Mouse (Mus musculus): Measurements from ENCODE around the gene Clybl. TPM values are rescaled to one million over a fixed set of nuclear protein-coding genes. Genes with fewer than 3 reads are reported as not detected.

The Clybl gene
- total RNA-seq (2017), result 15.2 and 17.2 TPM in 2 replicates

- ATAC-seq (replicated peaks; ENCODE audit: low read depth, poor library complexity, severe bottlenecking), result peak; percentile 92
Measured at GRCm38 (mm10) chr14:122181078-122181814, at the start of gene Clybl. Gene Clybl, plus strand, starts transcription at chr14:122181704.

DNA sequence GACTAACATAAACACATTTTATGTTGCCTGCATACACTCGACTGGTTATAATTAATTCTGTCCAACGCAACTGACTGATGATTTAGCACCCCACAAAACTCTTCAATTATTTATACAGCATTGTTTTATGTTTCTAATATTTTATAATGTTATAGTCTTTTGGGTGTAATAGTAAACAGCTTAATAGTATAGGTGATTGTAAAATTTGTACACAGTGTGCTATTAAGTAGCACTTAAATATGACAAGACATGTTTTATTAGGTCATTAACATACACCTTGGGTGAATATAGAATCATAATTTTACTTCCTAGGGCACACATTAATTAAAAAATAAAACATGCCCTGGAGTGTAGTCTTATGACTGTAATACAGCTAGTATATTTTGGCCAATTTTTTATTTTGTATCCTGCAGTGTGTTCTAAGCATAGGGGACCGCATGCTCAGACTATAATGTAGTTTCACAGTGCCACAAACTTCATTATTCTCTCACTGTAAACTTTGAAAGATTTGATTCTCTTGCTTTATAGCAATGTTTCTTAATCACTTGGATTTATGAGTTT lies 45.1 kb upstream of the Clybl start:
- no peak for ATAC-seq (replicated peaks; ENCODE audit: low read depth, poor library complexity, severe bottlenecking)

- ATAC-seq (replicated peaks; ENCODE audit: low read depth, poor library complexity, severe bottlenecking), result no peak
Measured at GRCm38 (mm10) chr14:122137234-122137633, 44.3 kb upstream of the Clybl start.

DNA sequence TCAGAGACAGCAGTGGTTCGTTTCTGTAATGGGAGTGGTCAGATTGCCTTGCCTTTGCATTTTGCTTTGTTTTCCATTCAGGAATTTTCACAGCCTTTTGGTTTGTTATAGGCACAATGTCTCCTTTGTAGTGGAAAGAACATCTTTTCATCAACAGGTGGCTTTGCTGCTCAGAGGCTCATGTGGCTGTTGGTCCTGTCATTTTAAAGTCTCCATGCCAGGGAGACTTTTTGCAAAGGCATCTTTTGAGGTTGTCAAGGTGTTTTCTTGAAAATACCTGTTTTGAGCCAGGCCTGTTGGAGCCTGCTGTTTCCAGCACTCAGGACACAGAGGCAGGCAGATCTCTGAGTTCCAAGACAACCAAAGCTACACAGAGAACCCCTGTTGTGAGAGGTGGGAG lies 41.4 kb upstream of the Clybl start:
- ATAC-seq (replicated peaks; ENCODE audit: low read depth, poor library complexity, severe bottlenecking), result no peak

GRCm38 (mm10) chr14:122143585-122144269 lies 37.8 kb upstream of the Clybl start:
- ATAC-seq (replicated peaks; ENCODE audit: low read depth, poor library complexity, severe bottlenecking), result no peak

DNA sequence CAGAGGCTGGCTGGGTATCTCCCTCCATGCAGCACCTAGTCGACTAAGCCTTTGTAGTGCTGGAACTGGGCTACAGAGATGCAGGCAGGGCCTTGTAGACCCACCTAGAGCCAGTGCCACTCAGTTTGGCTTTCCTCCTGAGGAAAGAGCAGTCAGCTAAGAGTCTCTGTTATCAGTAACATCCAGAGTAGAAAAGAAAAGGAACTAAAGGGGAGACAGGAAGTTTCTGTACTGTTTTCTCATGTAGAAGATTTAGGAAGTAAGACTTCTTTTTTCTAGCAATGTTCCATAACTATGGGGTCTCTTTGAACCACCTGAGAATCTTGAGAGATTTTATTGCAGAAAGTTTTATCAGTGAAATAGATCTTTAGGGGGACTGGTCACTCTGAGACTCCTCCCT lies 36.1 kb upstream of the Clybl start:
- peak; percentile 91 for ATAC-seq (replicated peaks; ENCODE audit: low read depth, poor library complexity, severe bottlenecking)

- no peak for ATAC-seq (replicated peaks; ENCODE audit: low read depth, poor library complexity, severe bottlenecking)
Measured at GRCm38 (mm10) chr14:122150616-122151015, 30.9 kb upstream of the Clybl start.

GRCm38 (mm10) chr14:122157738-122158137 lies 23.8 kb upstream of the Clybl start:
- no peak for ATAC-seq (replicated peaks; ENCODE audit: low read depth, poor library complexity, severe bottlenecking)

GRCm38 (mm10) chr14:122160916-122161315 lies 20.6 kb upstream of the Clybl start:
- no peak for ATAC-seq (replicated peaks; ENCODE audit: low read depth, poor library complexity, severe bottlenecking)

DNA sequence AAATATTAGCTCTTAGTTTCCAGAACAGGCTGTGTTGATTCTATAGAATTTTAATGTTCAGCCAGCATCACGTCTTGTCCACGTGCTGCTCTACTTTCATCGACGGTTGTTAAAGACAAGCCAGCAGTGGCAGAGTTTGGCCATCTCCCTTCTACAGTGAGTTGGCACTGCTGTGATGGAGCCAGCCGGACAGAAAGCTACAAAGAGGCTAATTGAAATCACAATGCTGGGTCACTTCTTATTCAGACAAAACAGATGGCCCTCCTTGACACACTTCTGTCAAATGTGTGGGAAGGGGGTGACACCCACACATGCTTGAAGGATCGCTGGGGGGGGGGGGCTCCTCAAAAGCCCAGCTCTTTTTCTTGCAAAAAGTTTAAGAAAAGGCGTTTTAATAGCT lies 12.6 kb upstream of the Clybl start:
- no peak for ATAC-seq (replicated peaks; ENCODE audit: low read depth, poor library complexity, severe bottlenecking)

DNA sequence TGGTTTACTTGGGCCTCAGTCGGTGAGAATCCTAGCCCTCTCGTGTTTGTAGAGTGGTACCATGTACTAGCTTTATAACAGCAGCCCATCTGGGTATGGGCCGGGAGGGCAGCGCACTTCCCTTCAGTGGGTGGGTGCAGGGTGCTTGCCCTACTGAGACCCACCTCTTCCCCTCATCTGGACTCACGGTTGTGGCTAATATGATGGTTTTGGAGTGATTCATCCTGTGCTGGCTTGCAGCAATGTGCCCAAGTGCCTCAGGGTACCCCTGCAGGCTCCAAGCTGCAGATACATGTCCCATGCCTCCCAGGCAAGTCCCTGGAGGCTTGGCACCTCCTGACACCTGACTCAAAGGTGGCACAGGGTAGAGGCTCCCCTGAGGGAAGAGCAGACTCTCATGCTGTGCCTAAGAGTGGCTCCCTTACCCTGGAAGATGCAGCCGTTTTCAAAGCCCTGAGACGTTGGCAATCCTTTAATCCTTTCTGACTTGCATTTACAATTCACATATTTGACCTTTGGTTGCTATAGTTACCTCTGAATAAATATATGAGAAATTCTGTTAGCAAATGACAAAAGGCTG lies 11.2 kb upstream of the Clybl start:
- no peak for ATAC-seq (replicated peaks; ENCODE audit: low read depth, poor library complexity, severe bottlenecking)

DNA sequence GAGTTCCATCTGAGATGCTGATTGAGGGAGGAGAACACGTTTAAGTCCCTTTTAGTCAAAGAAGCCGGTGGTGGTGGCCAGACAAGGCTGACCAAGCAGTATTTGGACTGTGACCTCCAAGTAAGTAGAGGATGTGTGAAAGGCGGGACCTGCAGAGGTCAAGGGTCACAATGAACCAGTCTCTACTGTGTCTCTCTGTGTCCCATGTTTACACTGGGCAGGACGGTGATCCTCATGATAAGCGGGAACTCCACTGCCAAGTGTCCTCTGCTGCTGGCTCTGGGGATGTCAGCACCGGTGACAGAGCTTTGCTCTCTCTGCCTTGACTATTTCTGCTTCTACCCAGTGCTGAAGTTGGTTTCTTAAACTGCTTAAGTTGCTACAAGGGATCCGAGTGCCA lies 10.5 kb upstream of the Clybl start:
- ATAC-seq (replicated peaks; ENCODE audit: low read depth, poor library complexity, severe bottlenecking), result no peak

GRCm38 (mm10) chr14:122176263-122176798 lies 5.2 kb upstream of the Clybl start:
- no peak for ATAC-seq (replicated peaks; ENCODE audit: low read depth, poor library complexity, severe bottlenecking)

- no peak for ATAC-seq (replicated peaks; ENCODE audit: low read depth, poor library complexity, severe bottlenecking)
Measured at GRCm38 (mm10) chr14:122179262-122179661, 2.2 kb upstream of the Clybl start.

DNA sequence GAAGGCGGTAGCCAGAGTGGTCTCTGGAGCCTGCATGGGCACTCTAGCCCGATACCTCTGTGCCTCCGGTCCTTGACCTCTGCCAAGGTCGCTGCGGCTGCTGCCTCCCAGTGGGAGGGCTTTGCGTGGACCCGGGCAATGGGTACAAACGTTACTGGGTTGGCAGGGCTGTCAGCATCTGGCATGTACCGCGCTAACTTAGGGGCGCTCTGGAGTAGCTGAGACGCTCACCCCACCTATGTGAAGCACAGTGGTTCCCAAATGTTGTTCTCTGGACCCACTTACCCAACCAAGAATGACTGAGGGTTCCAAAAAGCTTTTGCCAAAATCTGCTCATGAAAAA lies 282 bp downstream of the Clybl start:
- ATAC-seq (replicated peaks; ENCODE audit: low read depth, poor library complexity, severe bottlenecking), result peak; percentile 43

DNA sequence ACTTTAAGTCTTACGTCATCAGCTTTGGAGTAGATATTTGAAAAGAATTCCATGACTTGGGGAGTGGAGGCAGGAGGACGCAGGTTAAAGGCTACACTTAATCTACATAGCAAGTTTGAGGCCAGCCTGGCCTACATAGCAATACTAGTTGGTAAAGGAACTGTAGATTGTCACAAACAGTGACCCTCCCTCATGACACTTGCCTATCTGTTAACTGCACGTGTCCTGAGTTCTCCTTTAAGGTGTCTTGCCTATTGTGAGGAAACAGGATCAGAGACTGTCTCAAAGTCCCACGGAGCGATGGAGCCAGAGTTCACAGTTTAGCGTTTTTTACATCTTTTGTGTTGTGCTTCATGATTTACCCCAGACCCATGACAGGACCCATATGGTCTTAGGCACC lies 716 bp downstream of the Clybl start:
- ATAC-seq (replicated peaks; ENCODE audit: low read depth, poor library complexity, severe bottlenecking), result no peak

DNA sequence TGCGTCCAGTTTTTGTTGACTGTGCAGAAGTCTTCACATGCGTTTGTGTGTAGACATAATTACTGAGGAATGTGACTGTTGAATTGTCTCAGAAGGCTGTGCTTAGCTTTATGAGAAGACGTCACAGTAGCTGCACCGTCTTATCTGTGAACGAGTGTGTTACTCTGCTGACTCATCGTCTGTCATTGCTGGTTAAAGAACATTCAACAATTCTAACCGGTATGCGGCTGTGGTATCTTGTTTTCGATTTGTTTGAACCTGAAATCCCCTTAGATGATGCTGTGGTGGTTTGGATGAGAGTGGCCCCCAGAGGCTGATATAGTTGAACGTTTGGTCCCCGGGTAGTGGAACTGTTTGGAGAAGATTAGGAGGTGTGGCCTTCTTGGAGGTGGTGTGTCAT lies 2.5 kb downstream of the Clybl start:
- ATAC-seq (replicated peaks; ENCODE audit: low read depth, poor library complexity, severe bottlenecking), result peak; percentile 43

- ATAC-seq (replicated peaks; ENCODE audit: low read depth, poor library complexity, severe bottlenecking), result no peak
Measured at GRCm38 (mm10) chr14:122188250-122188649, 6.7 kb downstream of the Clybl start.

DNA sequence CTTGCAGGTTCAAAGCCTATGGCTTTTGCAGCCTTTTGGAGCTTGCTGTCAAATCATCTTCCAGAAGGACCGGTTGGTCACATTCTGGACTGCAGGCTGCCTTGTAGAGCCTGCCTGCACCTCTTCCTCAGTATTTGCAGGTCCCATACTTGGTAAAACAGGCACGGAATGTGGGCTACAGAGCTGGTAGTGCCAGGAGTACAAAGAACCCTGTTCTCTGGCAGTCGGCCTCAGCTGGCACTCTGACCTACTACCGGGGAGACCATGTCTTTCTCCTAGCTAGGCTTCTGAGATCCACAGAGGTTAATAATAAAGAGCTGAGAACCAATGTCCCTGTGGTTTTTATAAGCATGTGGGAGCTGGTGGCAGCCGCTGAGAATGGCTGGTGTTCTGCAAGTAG lies 8.4 kb downstream of the Clybl start:
- no peak for ATAC-seq (replicated peaks; ENCODE audit: low read depth, poor library complexity, severe bottlenecking)

DNA sequence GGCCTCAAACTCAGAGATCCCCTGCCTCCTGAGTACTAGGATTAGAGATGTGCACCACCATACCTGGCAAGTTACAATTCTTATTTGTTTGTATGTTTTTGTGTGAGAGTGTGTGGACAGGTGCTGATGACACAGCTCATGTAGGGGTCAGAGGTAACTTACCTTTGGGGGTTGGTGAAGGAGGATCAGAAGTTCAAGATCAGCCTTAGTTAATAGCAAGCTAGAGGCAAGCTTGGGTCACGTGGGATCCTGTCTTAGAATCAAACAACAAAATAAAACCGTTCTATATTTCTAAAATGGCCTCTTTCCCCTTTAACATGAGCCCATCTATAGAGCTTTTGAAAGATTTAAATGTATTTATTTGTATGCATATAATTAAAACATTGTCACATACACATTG lies 9.0 kb downstream of the Clybl start:
- peak; percentile 19; the same call in 1 of the 2 replicates for ATAC-seq (replicated peaks; ENCODE audit: low read depth, poor library complexity, severe bottlenecking)

- peak; percentile 91 for ATAC-seq (replicated peaks; ENCODE audit: low read depth, poor library complexity, severe bottlenecking)
Measured at GRCm38 (mm10) chr14:122190941-122191510, 9.5 kb downstream of the Clybl start.
